Mouse (Mus musculus): Measurements from ENCODE around the gene Syt7. TPM values are rescaled to one million over a fixed set of nuclear protein-coding genes. Genes with fewer than 3 reads are reported as not detected.

Gene Syt7
- polyA plus RNA-seq, 1 experiment = 1.2 TPM

- no peak for DNase-seq (ENCODE audit: low spot score)
Measured at GRCm38 (mm10) chr19:10389391-10390098, 655 bp downstream of the Syt7 start.

- no peak for DNase-seq (ENCODE audit: low spot score)
Measured at GRCm38 (mm10) chr19:10390099-10390680, 1.3 kb downstream of the Syt7 start.

GRCm38 (mm10) chr19:10391028-10391427, 2.1 kb downstream of the Syt7 start:
- no peak for DNase-seq (ENCODE audit: low spot score)

GRCm38 (mm10) chr19:10391995-10392394, 3.1 kb downstream of the Syt7 start:
- DNase-seq (ENCODE audit: low spot score) = no peak

GRCm38 (mm10) chr19:10393471-10393870, 4.6 kb downstream of the Syt7 start:
- DNase-seq (ENCODE audit: low spot score) = no peak

- DNase-seq (ENCODE audit: low spot score) = no peak
Measured at GRCm38 (mm10) chr19:10393874-10394500, 5.1 kb downstream of the Syt7 start.

- no peak for DNase-seq (ENCODE audit: low spot score)
Measured at GRCm38 (mm10) chr19:10395174-10395573, 6.3 kb downstream of the Syt7 start.

GRCm38 (mm10) chr19:10396962-10397361, 8.1 kb downstream of the Syt7 start:
- no peak for DNase-seq (ENCODE audit: low spot score)

- DNase-seq (ENCODE audit: low spot score) = no peak
Measured at GRCm38 (mm10) chr19:10397479-10398153, 8.7 kb downstream of the Syt7 start.

- DNase-seq (ENCODE audit: low spot score) = no peak
Measured at GRCm38 (mm10) chr19:10398296-10398695, 9.4 kb downstream of the Syt7 start.

GRCm38 (mm10) chr19:10402771-10403494, 14.0 kb downstream of the Syt7 start:
- DNase-seq (ENCODE audit: low spot score) = no peak

GRCm38 (mm10) chr19:10403593-10404380, 14.9 kb downstream of the Syt7 start:
- no peak for DNase-seq (ENCODE audit: low spot score)

GRCm38 (mm10) chr19:10404424-10404823, 15.5 kb downstream of the Syt7 start:
- DNase-seq (ENCODE audit: low spot score) = no peak

- no peak for DNase-seq (ENCODE audit: low spot score)
Measured at GRCm38 (mm10) chr19:10404911-10405310, 16.0 kb downstream of the Syt7 start.

GRCm38 (mm10) chr19:10413701-10414242, 24.9 kb downstream of the Syt7 start:
- DNase-seq (ENCODE audit: low spot score) = no peak

- no peak for DNase-seq (ENCODE audit: low spot score)
Measured at GRCm38 (mm10) chr19:10415508-10415907, 26.6 kb downstream of the Syt7 start.

- DNase-seq (ENCODE audit: low spot score) = no peak
Measured at GRCm38 (mm10) chr19:10416889-10417288, 28.0 kb downstream of the Syt7 start.

GRCm38 (mm10) chr19:10417436-10417835, 28.5 kb downstream of the Syt7 start:
- no peak for DNase-seq (ENCODE audit: low spot score)

- no peak for DNase-seq (ENCODE audit: low spot score)
Measured at GRCm38 (mm10) chr19:10421986-10422976, 33.4 kb downstream of the Syt7 start.

- no peak for DNase-seq (ENCODE audit: low spot score)
Measured at GRCm38 (mm10) chr19:10424751-10425150, 35.9 kb downstream of the Syt7 start.
